Mouse (Mus musculus) olfactory bulb, adult 2 months (tissue): ENCODE measurements around the gene Fxr2.

Experiments
- CTCF ChIP-seq: fragments of 200-500 bp; IDR thresholded peaks from 2 replicates; pipeline ENCODE4 v1.5.1; 2012; ENCODE audit warnings: low read depth, mild to moderate bottlenecking, low read length, moderate library complexity; ENCODE audit not compliant: insufficient read depth
- POLR2A ChIP-seq: fragments of 200-500 bp; IDR thresholded peaks from 2 replicates; pipeline ENCODE4 v1.6.1; 2012; ENCODE audit warnings: mild to moderate bottlenecking, low read depth, low read length, moderate library complexity; ENCODE audit not compliant: insufficient read depth

GRCm38 (mm10) chr11:69663795-69664194 is 31.0 kb downstream of the Fxr2 start:
- TF ChIP-seq CTCF, result no peak
- no peak for TF ChIP-seq POLR2A
